Mouse (Mus musculus) cerebellum, adult 2 months (tissue): ENCODE results near the gene Gm28042. TPM values are rescaled to one million over a fixed set of nuclear protein-coding genes. Genes with fewer than 3 reads are reported as not detected.

ENCODE experiments used
- DNase-seq, 2 experiments: peaks; one replicate each; pipeline ENCODE4 v3.0.0; 2021
- H3K27ac ChIP-seq: fragments of 200-500 bp; 2 replicates; pipeline ENCODE4 v1.5.1; 2012; ENCODE audit warnings: low read length, control low read depth, inconsistent platforms; ENCODE audit not compliant: insufficient read depth
- H3K27me3 ChIP-seq: fragments of 200-500 bp; 2 replicates; pipeline ENCODE4 v1.6.1; 2012; ENCODE audit warnings: inconsistent platforms, mild to moderate bottlenecking, low read length, moderate library complexity; ENCODE audit not compliant: control insufficient read depth, insufficient read depth
- H3K4me1 ChIP-seq: fragments of 200-500 bp; 2 replicates; pipeline ENCODE4 v1.6.1; 2011; ENCODE audit warnings: low read length; ENCODE audit not compliant: control insufficient read depth, insufficient read depth
- H3K4me3 ChIP-seq: fragments of 200-500 bp; replicated peaks from 2 replicates; pipeline ENCODE3; 2011; ENCODE audit warnings: mild to moderate bottlenecking, low read depth, low read length, control low read depth; ENCODE audit not compliant: insufficient read depth
- CTCF ChIP-seq: fragments of 200-500 bp; IDR thresholded peaks from 2 replicates; pipeline ENCODE4 v1.5.1; 2011; ENCODE audit warnings: low read depth, mild to moderate bottlenecking, control low read depth, low read length, moderate library complexity, borderline replicate concordance; ENCODE audit not compliant: insufficient read depth
- POLR2A ChIP-seq: fragments of 200-500 bp; IDR thresholded peaks from 2 replicates; pipeline ENCODE4 v1.6.1; 2011; ENCODE audit warnings: low read length, control low read depth, borderline replicate concordance; ENCODE audit not compliant: insufficient read depth
- WGBS: fragments of 180-500 bp; shearing (Covaris S2); methylation state at CpG from one replicate; pipeline ENCODE4 v1.1.7; 2018; 5-methylcytosine and 5-hydroxymethylcytosine counted together
- polyA plus RNA-seq: library from polyadenylated mRNA; depleted of rRNA; stranded (reverse); fragments of >200 nt; gene quantifications from 2 replicates; pipeline ENCODE4 v1.2.3, GENCODE M21; 2012; rRNA removed

Gene Gm28042
- polyA plus RNA-seq, 1 experiment = 9.0 TPM

DNA sequence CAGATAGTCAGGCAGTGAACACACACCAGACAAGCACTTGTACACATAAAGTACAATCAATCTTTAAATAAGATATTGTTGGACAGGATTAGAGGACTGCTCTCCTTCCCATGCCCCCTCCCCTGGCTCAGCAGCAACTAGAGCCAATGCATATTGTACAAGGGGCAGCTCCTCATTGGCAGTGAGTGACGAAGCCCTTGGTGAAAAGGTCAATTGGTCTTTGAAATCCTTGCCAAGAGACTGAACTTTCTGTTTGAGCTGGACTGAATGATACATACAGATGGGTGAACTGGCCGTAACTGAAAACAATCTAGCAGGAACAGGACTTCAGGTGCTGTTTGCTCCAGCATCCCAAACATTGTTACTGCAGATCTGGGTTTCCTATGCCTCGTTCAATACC lies 60.1 kb downstream of the Gm28042 start:
- Histone ChIP-seq H3K27ac (no peak overlapping the region), H3K27me3 (no peaks in the 10 kb centered on the region), H3K4me3 (no peak overlapping the region), H3K4me1 (no peaks in the 10 kb centered on the region)
- DNase-seq = no peak
- 79% methylated on average over 3 of the region's 3 CpGs for WGBS
- TF ChIP-seq CTCF = no peak
- TF ChIP-seq POLR2A = no peak

DNA sequence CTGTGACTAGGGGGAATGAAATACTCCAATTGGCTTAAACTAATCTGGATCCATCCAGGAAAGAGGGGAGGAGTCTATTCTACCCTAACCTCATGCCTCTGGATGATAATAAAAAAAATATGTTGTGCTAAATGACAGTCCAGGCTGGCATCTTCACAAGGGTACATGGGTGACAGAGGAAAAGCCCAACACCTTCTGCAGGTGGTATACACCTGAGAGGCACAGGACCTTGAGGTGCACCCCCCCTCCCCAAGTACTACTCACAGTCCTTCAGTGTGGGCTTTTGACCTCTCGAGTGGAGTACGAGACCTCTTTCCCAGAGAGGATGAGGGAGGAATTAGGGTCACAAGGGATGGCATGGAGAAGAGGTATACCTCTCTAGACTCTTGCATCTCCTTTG lies 60.6 kb downstream of the Gm28042 start:
- 88% methylated on average over 2 of the region's 2 CpGs for WGBS
- no peak for DNase-seq
- TF ChIP-seq POLR2A (no peak), CTCF (no peak)
- no peak overlapping the region for H3K27ac ChIP-seq
- H3K4me1 ChIP-seq = no peaks in the 10 kb centered on the region
- no peaks in the 10 kb centered on the region for H3K27me3 ChIP-seq
- H3K4me3 ChIP-seq = no peak overlapping the region

DNA sequence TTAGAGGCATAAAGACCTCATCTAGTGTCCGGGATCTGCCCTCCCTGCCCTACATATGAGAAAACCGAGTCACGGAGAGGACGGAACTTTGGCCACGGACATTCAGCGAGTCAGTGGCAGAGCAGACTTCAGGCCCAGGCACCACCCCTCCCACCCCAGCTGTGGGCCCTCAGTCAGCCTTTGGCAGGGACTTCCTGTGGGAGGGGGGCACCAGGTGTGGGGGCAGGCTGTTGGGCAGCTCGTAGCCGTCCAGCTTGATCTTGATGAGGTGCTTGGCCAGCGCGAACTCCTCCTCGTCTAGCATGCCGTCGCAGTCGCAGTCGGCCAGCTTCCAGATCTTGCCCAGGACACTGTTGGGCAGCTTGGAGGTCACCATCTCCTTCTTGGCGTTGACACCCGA lies 63.7 kb downstream of the Gm28042 start:
- no peak for DNase-seq
- Histone ChIP-seq H3K4me1 (no peaks in the 10 kb centered on the region), H3K4me3 (no peak overlapping the region), H3K27me3 (no peaks in the 10 kb centered on the region), H3K27ac (no peak overlapping the region)
- 77% methylated on average over 17 of the region's 17 CpGs for WGBS
- TF ChIP-seq POLR2A = no peak
- TF ChIP-seq CTCF = no peak

Other genes with a start within 250 kb of the Gm28042 start
- 15.9 and 17.5 TPM in 2 replicates for gene Rpap1, start 240.0 kb upstream of the Gm28042 start, polyA plus RNA-seq
- gene Tyro3, start 229.8 kb upstream of the Gm28042 start, polyA plus RNA-seq = 150 and 154 TPM in 2 replicates
- 22.8 and 24.9 TPM in 2 replicates for gene Mga, start 130.3 kb upstream of the Gm28042 start, polyA plus RNA-seq
- gene Mapkbp1, start 54.8 kb upstream of the Gm28042 start, polyA plus RNA-seq = 37.6 and 42.2 TPM in 2 replicates
- 11.2 and 11.9 TPM in 2 replicates for gene Jmjd7, start within 50 bp of the Gm28042 start, polyA plus RNA-seq
- 12.9 and 16.9 TPM in 2 replicates for gene Pla2g4b, start 5.9 kb downstream of the Gm28042 start, polyA plus RNA-seq
- 13.2 and 14.3 TPM in 2 replicates for gene Ehd4, start 127.1 kb downstream of the Gm28042 start, polyA plus RNA-seq
- gene Pla2g4e, start 217.8 kb downstream of the Gm28042 start, polyA plus RNA-seq = 9.5 and 9.7 TPM in 2 replicates